Mouse (Mus musculus) cerebellum, adult 9-10 months (tissue): ENCODE results near the gene Defb46.

Source experiments
- DNase-seq: peaks from one replicate; pipeline ENCODE4 v3.0.0; 2022

Defb46 gene

GRCm38 (mm10) chr8:19239616-19240015 lies at the start of gene Defb46:
TSS of gene Defb46 (plus strand) at chr8:19239916.
- no peak for DNase-seq

- no peak for DNase-seq
Observed at GRCm38 (mm10) chr8:19225161-19225560, 14.6 kb upstream of the Defb46 start, which contains the start of gene Defb6. TSS of gene Defb6 (plus strand) at chr8:19225478.

- DNase-seq: no peak
Observed at GRCm38 (mm10) chr8:19238101-19238500, 1.6 kb upstream of the Defb46 start.

GRCm38 (mm10) chr8:19247280-19247679 lies 7.6 kb downstream of the Defb46 start, which contains the start of gene Defb5:
TSS of gene Defb5 (plus strand) at chr8:19247580.
- no peak for DNase-seq

- no peak for DNase-seq
Observed at GRCm38 (mm10) chr8:19258136-19258535, 18.4 kb downstream of the Defb46 start.

GRCm38 (mm10) chr8:19259667-19260066 lies 20.0 kb downstream of the Defb46 start:
- no peak for DNase-seq
